9 mouse cellular contexts compared by ENCODE assay signal in the genomic region with DNA sequence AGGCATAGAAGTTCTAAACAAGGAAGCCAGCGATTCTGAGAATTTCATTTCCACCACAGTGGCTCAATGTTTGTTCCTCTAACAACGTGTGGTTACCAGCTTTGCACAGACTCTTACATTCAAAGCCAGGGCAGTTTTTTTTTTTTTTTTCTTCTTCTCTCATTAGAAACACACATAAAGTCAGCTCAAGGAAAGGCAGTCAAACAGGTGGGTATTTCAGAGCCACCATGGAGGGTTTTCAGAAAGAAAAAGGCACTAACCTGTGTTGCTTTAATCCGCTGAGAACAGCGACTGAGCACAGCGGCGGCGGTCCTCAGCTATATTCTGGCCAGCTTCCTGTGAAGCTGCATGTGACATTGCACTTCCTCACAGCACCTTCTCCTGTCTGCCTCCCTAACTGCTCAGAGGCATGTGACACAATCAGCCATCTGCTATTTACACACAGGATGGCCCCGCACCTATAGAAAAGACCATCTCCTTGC. TPM values are rescaled to one million over a fixed set of nuclear protein-coding genes. Genes with fewer than 3 reads are reported as not detected.
A peak's percentile ranks its signal among the peaks of the same experiment; 100 is the strongest.
DNase-seq lines count a peak whose midpoint lies in the region; ATAC-seq and TF ChIP-seq lines count a peak whose summit lies in the region.
"Had no signal": no experiment of that assay in that cellular context is flagged by ENCODE, and none has a peak within 500 bp of the region (broad histone marks: within the 10 kb centered on the region; RNA-seq: fewer than 3 reads in every experiment).

No protein-coding gene starts in this region.

- TF ChIP-seq EP300 in MEL (IDR thresholded peaks at IDR 0.05; ENCODE audit: low read depth in 1 of 2, low read length in 2 of 2) = peak in 1 of 2 experiments; percentile 38; a peak in 2 of 4 replicates

- H3K4me3 ChIP-seq in MEL (ENCODE audit: control insufficient read depth in 1 of 2, insufficient read depth in 1 of 2, low read depth in 2 of 2, low read length in 2 of 2) = peak overlapping the region; percentile 64 to 74
- peak overlapping the region; percentile 7; the same call in 1 of the 2 replicates for H3K4me3 ChIP-seq in small intestine, adult 2 months (ENCODE audit: low read depth, low read length)
- H3K4me3 ChIP-seq: hindbrain, embryonic 15.5 days had no signal

- DNase-seq in MEL (ENCODE audit: low read depth, low spot score) = peak; percentile 84
- peak; percentile 40 for DNase-seq in liver
- no peak for DNase-seq in cerebellum, adult 11 months
- no peak for DNase-seq in MN1 (ENCODE audit: low spot score)
- no peak for DNase-seq in adrenal gland, adult 18-20 months (ENCODE audit: low spot score in 2 of 2)
- no peak for DNase-seq in adrenal gland, adult 2 months

- peaks cover 0 to 14% of the 10 kb centered on the region in 2 experiments; a peak in 2 of 4 replicates for H3K36me3 ChIP-seq in MEL (ENCODE audit: control insufficient read depth in 1 of 2, insufficient read depth in 2 of 2, low read length in 2 of 2)
- peaks cover 2% of the 10 kb centered on the region for H3K36me3 ChIP-seq in small intestine, adult 2 months (ENCODE audit: control insufficient read depth, insufficient read depth, low read length)
- H3K36me3 ChIP-seq: hindbrain, embryonic 15.5 days had no signal

- peak overlapping the region; percentile 94 for H3K27ac ChIP-seq in MEL (ENCODE audit: control insufficient read depth, low read depth, low read length)
- H3K27ac ChIP-seq in small intestine, adult 2 months (ENCODE audit: insufficient read depth, low read depth, low read length) = peak overlapping the region; percentile 87
- H3K27ac ChIP-seq: hindbrain, embryonic 15.5 days had no signal

- TF ChIP-seq POLR2A in MEL (IDR thresholded peaks at IDR 0.05; ENCODE audit: control insufficient read depth in 1 of 2, insufficient read depth in 1 of 2, low read depth in 1 of 2, low read length in 2 of 2, poor library complexity in 1 of 2) = peak; percentile 77 to 84
- peak; percentile 54; the same call in 1 of the 2 replicates for TF ChIP-seq POLR2A in small intestine, adult 2 months (IDR thresholded peaks at IDR 0.05; ENCODE audit: low read depth, low read length)

- H3K9ac ChIP-seq in MEL (ENCODE audit: control insufficient read depth, low read depth, low read length, poor library complexity, severe bottlenecking) = peak overlapping the region; percentile 77
- H3K9ac ChIP-seq: hindbrain, embryonic 15.5 days had no signal

- no peak for TF ChIP-seq CTCF in MEL (IDR thresholded peaks at IDR 0.05 in 2 of 3, conservative IDR thresholded peaks at IDR 0.05 in 1 of 3; ENCODE audit: control insufficient read depth in 1 of 3, insufficient read depth in 1 of 3, low read depth in 2 of 3, low read length in 3 of 3, poor library complexity in 1 of 3, severe bottlenecking in 1 of 3)
- no peak for TF ChIP-seq CTCF in small intestine, adult 2 months (IDR thresholded peaks at IDR 0.05; ENCODE audit: extremely low read depth, insufficient read length, insufficient replicate concordance, low read depth, low read length)

- TF ChIP-seq RAD21 in MEL (IDR thresholded peaks at IDR 0.05; ENCODE audit: low read depth, low read length) = no peak

- H3K27me3 ChIP-seq in MEL (ENCODE audit: control insufficient read depth in 1 of 2, insufficient read depth in 2 of 2, low read length in 2 of 2) = no peaks in the 10 kb centered on the region
- no peaks in the 10 kb centered on the region for H3K27me3 ChIP-seq in small intestine, adult 2 months (ENCODE audit: control insufficient read depth, insufficient read depth, low read length)
- H3K27me3 ChIP-seq: hindbrain, embryonic 15.5 days had no signal

- ATAC-seq in common myeloid progenitor, adult 5-6 weeks (replicated peaks; ENCODE audit: low read depth, poor library complexity, severe bottlenecking) = peak; percentile 64

- WGBS in small intestine, adult 2 months = 72% methylated on average over 8 of the region's 8 CpGs

- H3K9me3 ChIP-seq in MEL (replicated peaks; ENCODE audit: insufficient read depth, low read length) = no peaks in the 10 kb centered on the region
- H3K9me3 ChIP-seq: hindbrain, embryonic 15.5 days had no signal

- peaks cover 28% of the 10 kb centered on the region for H3K79me2 ChIP-seq in MEL (ENCODE audit: control insufficient read depth, insufficient read depth, low read length, poor library complexity)

- H3K4me1 ChIP-seq in MEL (ENCODE audit: control insufficient read depth in 1 of 2, insufficient read depth in 2 of 2, low read length in 2 of 2) = peaks cover 0 to 16% of the 10 kb centered on the region in 2 experiments; a peak in 2 of 4 replicates
- peaks cover 5% of the 10 kb centered on the region; the same call in 1 of the 2 replicates for H3K4me1 ChIP-seq in small intestine, adult 2 months (ENCODE audit: control insufficient read depth, insufficient read depth, insufficient read length, low read length)
- H3K4me1 ChIP-seq: hindbrain, embryonic 15.5 days had no signal

TF ChIP-seq in MEL, 35 proteins besides CTCF, POLR2A, EP300 and RAD21:
- TF ChIP-seq BHLHE40 (IDR thresholded peaks at IDR 0.05; ENCODE audit: borderline replicate concordance, low read depth, low read length) = peak; percentile 65; the same call in 1 of the 2 replicates
- TF ChIP-seq SIN3A (IDR thresholded peaks at IDR 0.05; ENCODE audit: low read length) = peak; percentile 50; the same call in 1 of the 2 replicates
- peak; percentile 59; the same call in 1 of the 2 replicates for TF ChIP-seq ELF1 (IDR thresholded peaks at IDR 0.05; ENCODE audit: low read depth, low read length)
- TF ChIP-seq TBP (IDR thresholded peaks at IDR 0.05; ENCODE audit: low read depth, low read length) = peak; percentile 70; the same call in 1 of the 2 replicates
- TF ChIP-seq GABPA (IDR thresholded peaks at IDR 0.05; ENCODE audit: low read depth, low read length) = no peak
- peak; percentile 58 for TF ChIP-seq ETS1 (IDR thresholded peaks at IDR 0.05; ENCODE audit: low read depth, low read length)
- TF ChIP-seq TAL1 (IDR thresholded peaks at IDR 0.05; ENCODE audit: low read length) = no peak
- peak; percentile 90 for TF ChIP-seq MAX (IDR thresholded peaks at IDR 0.05; ENCODE audit: low read length)
- peak; percentile 92 for TF ChIP-seq MXI1 (IDR thresholded peaks at IDR 0.05; ENCODE audit: low read depth, low read length)
- TF ChIP-seq NELFE (IDR thresholded peaks at IDR 0.05; ENCODE audit: low read depth, low read length) = peak; percentile 83
- no peak for TF ChIP-seq GATA1 (IDR thresholded peaks at IDR 0.05; ENCODE audit: low read depth, low read length)
- 0 out of 4 replicates have a peak, but pooled peaks of 1 of the 2 experiments have one; percentile 51 for TF ChIP-seq USF2 (IDR thresholded peaks at IDR 0.05; ENCODE audit: borderline replicate concordance in 1 of 2, insufficient read depth in 1 of 2, low read depth in 1 of 2, low read length in 2 of 2)
- no peak for TF ChIP-seq RCOR1 (IDR thresholded peaks at IDR 0.05; ENCODE audit: low read depth, low read length)
- peak; percentile 56; the same call in 1 of the 2 replicates for TF ChIP-seq POLR2AphosphoS2 (IDR thresholded peaks at IDR 0.05; ENCODE audit: low read length)
- peak; percentile 65; the same call in 1 of the 2 replicates for TF ChIP-seq TCF12 (IDR thresholded peaks at IDR 0.05; ENCODE audit: low read depth, low read length)
- TF ChIP-seq E2F4 (IDR thresholded peaks at IDR 0.05; ENCODE audit: borderline replicate concordance, low read depth, low read length) = no peak
- TF ChIP-seq ZMIZ1 (IDR thresholded peaks at IDR 0.05; ENCODE audit: low read depth, low read length) = peak; percentile 85
- TF ChIP-seq POLR2AphosphoS5 (IDR thresholded peaks at IDR 0.05; ENCODE audit: borderline replicate concordance, low read depth, low read length) = no peak
- TF ChIP-seq USF1 (IDR thresholded peaks at IDR 0.05; ENCODE audit: low read depth, low read length) = peak; percentile 90
- 0 out of 2 replicates have a peak, but pooled peaks have one; percentile 75 for TF ChIP-seq CHD1 (IDR thresholded peaks at IDR 0.05; ENCODE audit: low read depth, low read length)
- TF ChIP-seq ZNF384 (IDR thresholded peaks at IDR 0.05; ENCODE audit: low read depth, low read length) = peak; percentile 82
- peak; percentile 15; the same call in 1 of the 2 replicates for TF ChIP-seq HCFC1 (IDR thresholded peaks at IDR 0.05; ENCODE audit: low read depth, low read length)
- TF ChIP-seq MYC (IDR thresholded peaks at IDR 0.05; ENCODE audit: low read depth, low read length) = peak; percentile 85

RNA-seq across cellular contexts. Expression of a gene that starts 43.4 kb away (rescaled TPM):
- total RNA-seq in MEL (2012; rRNA removed) = 5.2 and 7.8 TPM in 2 replicates
- polyA plus RNA-seq in MEL (2012; ENCODE audit: insufficient read depth in 1 of 2, insufficient read length in 2 of 2, low read depth in 1 of 2, low replicate concordance in 2 of 2, missing spikeins in 1 of 2) = 10 to 100 TPM; 27.1 to 83.9 TPM
- 13.2 and 22.9 TPM in 2 replicates for total RNA-seq in common myeloid progenitor, adult 5-6 weeks (2017)
- polyA plus RNA-seq in small intestine, adult 2 months (2012; rRNA removed) = 8.5 and 18.9 TPM in 2 replicates
- 10 to 100 TPM; 14.6 to 16.3 TPM for total RNA-seq in adrenal gland, adult 18-20 months (2021)
- total RNA-seq in adrenal gland, adult 2 months (2021) = 10 to 100 TPM; 13.4 to 19.7 TPM
- 16.8 and 17.4 TPM in 2 replicates for polyA plus RNA-seq in adrenal gland, adult 2 months (2012; rRNA removed)

Comparison
In these comparisons a context has a peak if more than half of its experiments do, and no peak if none do; other contexts are left out.
1. DNase-seq: peak in MEL (single experiment) and liver (single experiment); none in cerebellum, adult 11 months (single experiment), MN1 (single experiment), adrenal gland, adult 18-20 months (0 of 2) and adrenal gland, adult 2 months (single experiment).